Mouse (Mus musculus): ENCODE measurements at regions not wholly inside any gene's neighbourhood (a gene's known extent, or its start where the extent isn't known, plus 50 kb on each side); places are given as distances from the start of the nearest gene placed in this dataset.

DNA sequence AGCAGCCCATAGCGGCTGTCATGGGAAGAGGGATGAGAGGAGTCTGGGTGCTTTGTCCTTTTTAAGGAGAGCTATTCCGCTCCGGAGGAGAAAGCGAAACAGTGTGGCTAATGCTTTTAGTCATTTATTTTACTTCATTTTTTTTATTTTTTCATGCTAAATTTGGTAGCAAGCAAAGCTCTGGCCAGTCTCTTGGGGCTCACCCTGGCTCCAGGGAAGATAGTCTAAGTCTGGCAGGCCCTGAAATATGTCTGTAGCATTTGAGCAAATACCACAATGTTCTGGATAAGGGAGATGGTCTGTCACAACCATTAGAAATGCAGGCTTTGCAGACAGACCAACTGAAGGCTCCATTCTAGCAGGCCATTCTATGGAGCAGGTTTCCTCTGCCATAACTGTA lies 102.9 kb upstream of the Adpgk start:
- TF ChIP-seq CTCF (IDR thresholded peaks at IDR 0.05) (no peak), EP300 (IDR thresholded peaks at IDR 0.05) (no peak)
